Mouse (Mus musculus): ENCODE data around the gene Il1r2. TPM values are rescaled to one million over a fixed set of nuclear protein-coding genes. Genes with fewer than 3 reads are reported as not detected.

The Il1r2 gene
- polyA plus RNA-seq, 1 experiment from 2014 or later: 0.27 TPM

GRCm38 (mm10) chr1:40107971-40108749 lies 34.3 kb downstream of the Il1r2 start:
- Histone ChIP-seq H3K27ac (no peak overlapping the region), H3K27me3 (replicated peaks) (no peaks in the 10 kb centered on the region), H3K9me3 (no peaks in the 10 kb centered on the region), H3K9ac (no peak overlapping the region), H3K4me3 (no peak overlapping the region), H3K4me2 (replicated peaks) (no peak overlapping the region), H3K4me1 (no peaks in the 10 kb centered on the region), H3K36me3 (no peaks in the 10 kb centered on the region)
- no peak for ATAC-seq (ENCODE audit: low FRiP score, low read depth)
- 82% methylated on average over 5 of the region's 5 CpGs for WGBS

- no peaks in the 10 kb centered on the region for H3K9me3 ChIP-seq
- no peak for ATAC-seq (ENCODE audit: low FRiP score, low read depth)
- 78% methylated on average over 6 of the region's 6 CpGs for WGBS
Measured at GRCm38 (mm10) chr1:40109736-40110135, 35.9 kb downstream of the Il1r2 start.

GRCm38 (mm10) chr1:40115271-40115670 lies 41.4 kb downstream of the Il1r2 start:
- no peaks in the 10 kb centered on the region for H3K27me3 ChIP-seq (replicated peaks)
- no peak for ATAC-seq (ENCODE audit: low FRiP score, low read depth)
- H3K9ac ChIP-seq: no peak overlapping the region
- WGBS: 51% methylated on average over 8 of the region's 8 CpGs
- H3K27ac ChIP-seq: no peak overlapping the region
- no peak overlapping the region for H3K4me3 ChIP-seq
- no peak overlapping the region for H3K4me2 ChIP-seq (replicated peaks)
- no peaks in the 10 kb centered on the region for H3K9me3 ChIP-seq
- H3K4me1 ChIP-seq: no peaks in the 10 kb centered on the region
- no peaks in the 10 kb centered on the region for H3K36me3 ChIP-seq

More at GRCm38 (mm10) chr1:40109736-40110135, 35.9 kb downstream of the Il1r2 start:
- Histone ChIP-seq H3K27me3 (replicated peaks) (no peaks in the 10 kb centered on the region), H3K9ac (no peak overlapping the region), H3K4me1 (no peaks in the 10 kb centered on the region), H3K4me2 (replicated peaks) (no peak overlapping the region), H3K27ac (no peak overlapping the region), H3K4me3 (no peak overlapping the region), H3K36me3 (no peaks in the 10 kb centered on the region)

- 14% methylated on average over 8 of the region's 8 CpGs for WGBS
- H3K27me3 ChIP-seq (replicated peaks): no peaks in the 10 kb centered on the region
- ATAC-seq (ENCODE audit: low FRiP score, low read depth): peak; percentile 71
Measured at GRCm38 (mm10) chr1:40116422-40116821, 42.5 kb downstream of the Il1r2 start.

GRCm38 (mm10) chr1:40117565-40117964 lies 43.7 kb downstream of the Il1r2 start:
- WGBS: 50% methylated on average over 10 of the region's 10 CpGs
- ATAC-seq (ENCODE audit: low FRiP score, low read depth): no peak

More at GRCm38 (mm10) chr1:40116422-40116821, 42.5 kb downstream of the Il1r2 start:
- Histone ChIP-seq H3K36me3 (no peaks in the 10 kb centered on the region), H3K4me3 (no peak overlapping the region), H3K4me1 (no peaks in the 10 kb centered on the region), H3K27ac (no peak overlapping the region), H3K9me3 (no peaks in the 10 kb centered on the region), H3K9ac (no peak overlapping the region), H3K4me2 (replicated peaks) (no peak overlapping the region)

GRCm38 (mm10) chr1:40124237-40124636 lies 50.4 kb downstream of the Il1r2 start:
- no peak overlapping the region for H3K4me3 ChIP-seq
- no peaks in the 10 kb centered on the region for H3K4me1 ChIP-seq
- no peaks in the 10 kb centered on the region for H3K9me3 ChIP-seq
- H3K27ac ChIP-seq: no peak overlapping the region
- no peaks in the 10 kb centered on the region for H3K27me3 ChIP-seq (replicated peaks)
- H3K4me2 ChIP-seq (replicated peaks): no peak overlapping the region
- no peak for ATAC-seq (ENCODE audit: low FRiP score, low read depth)
- 82% methylated on average over 4 of the region's 4 CpGs for WGBS
- H3K36me3 ChIP-seq: no peaks in the 10 kb centered on the region
- no peak overlapping the region for H3K9ac ChIP-seq

More at GRCm38 (mm10) chr1:40117565-40117964, 43.7 kb downstream of the Il1r2 start:
- Histone ChIP-seq H3K4me1 (no peaks in the 10 kb centered on the region), H3K9ac (no peak overlapping the region), H3K9me3 (no peaks in the 10 kb centered on the region), H3K4me2 (replicated peaks) (no peak overlapping the region), H3K27ac (no peak overlapping the region), H3K36me3 (no peaks in the 10 kb centered on the region), H3K4me3 (no peak overlapping the region), H3K27me3 (replicated peaks) (no peaks in the 10 kb centered on the region)

- Histone ChIP-seq H3K9ac (no peak overlapping the region), H3K4me1 (no peaks in the 10 kb centered on the region), H3K27me3 (replicated peaks) (no peaks in the 10 kb centered on the region), H3K27ac (no peak overlapping the region), H3K9me3 (no peaks in the 10 kb centered on the region), H3K4me2 (replicated peaks) (no peak overlapping the region), H3K4me3 (no peak overlapping the region), H3K36me3 (no peaks in the 10 kb centered on the region)
- 67% methylated on average over 4 of the region's 4 CpGs for WGBS
- no peak for ATAC-seq (ENCODE audit: low FRiP score, low read depth)
Measured at GRCm38 (mm10) chr1:40128481-40128880, 54.6 kb downstream of the Il1r2 start.

GRCm38 (mm10) chr1:40129321-40129720 lies 55.4 kb downstream of the Il1r2 start:
- WGBS: 64% methylated on average over 2 of the region's 2 CpGs

GRCm38 (mm10) chr1:40131631-40132030 lies 57.8 kb downstream of the Il1r2 start:
- Histone ChIP-seq H3K4me1 (no peaks in the 10 kb centered on the region), H3K27me3 (replicated peaks) (no peaks in the 10 kb centered on the region), H3K9ac (no peak overlapping the region), H3K36me3 (no peaks in the 10 kb centered on the region), H3K27ac (no peak overlapping the region), H3K4me2 (replicated peaks) (no peak overlapping the region), H3K9me3 (no peaks in the 10 kb centered on the region), H3K4me3 (no peak overlapping the region)
- WGBS: 56% methylated on average over 1 of the region's 1 CpGs
- ATAC-seq (ENCODE audit: low FRiP score, low read depth): no peak

More at GRCm38 (mm10) chr1:40129321-40129720, 55.4 kb downstream of the Il1r2 start:
- no peaks in the 10 kb centered on the region for H3K9me3 ChIP-seq
- no peak overlapping the region for H3K9ac ChIP-seq
- no peak overlapping the region for H3K4me3 ChIP-seq
- no peaks in the 10 kb centered on the region for H3K4me1 ChIP-seq
- H3K4me2 ChIP-seq (replicated peaks): no peak overlapping the region
- no peaks in the 10 kb centered on the region for H3K27me3 ChIP-seq (replicated peaks)
- H3K36me3 ChIP-seq: no peaks in the 10 kb centered on the region
- no peak overlapping the region for H3K27ac ChIP-seq
- ATAC-seq (ENCODE audit: low FRiP score, low read depth): no peak

- no peak overlapping the region for H3K9ac ChIP-seq
- 87% methylated on average over 4 of the region's 4 CpGs for WGBS
- no peaks in the 10 kb centered on the region for H3K36me3 ChIP-seq
- no peak overlapping the region for H3K27ac ChIP-seq
- ATAC-seq (ENCODE audit: low FRiP score, low read depth): no peak
- no peaks in the 10 kb centered on the region for H3K27me3 ChIP-seq (replicated peaks)
- H3K4me1 ChIP-seq: no peaks in the 10 kb centered on the region
- no peak overlapping the region for H3K4me3 ChIP-seq
- H3K4me2 ChIP-seq (replicated peaks): no peak overlapping the region
- H3K9me3 ChIP-seq: no peaks in the 10 kb centered on the region
Measured at GRCm38 (mm10) chr1:40132721-40133120, 58.8 kb downstream of the Il1r2 start.

GRCm38 (mm10) chr1:40133567-40133966 lies 59.7 kb downstream of the Il1r2 start:
- H3K4me2 ChIP-seq (replicated peaks): no peak overlapping the region
- H3K4me3 ChIP-seq: no peak overlapping the region
- no peak overlapping the region for H3K9ac ChIP-seq
- WGBS: 74% methylated on average over 3 of the region's 3 CpGs
- no peak overlapping the region for H3K27ac ChIP-seq
- no peaks in the 10 kb centered on the region for H3K27me3 ChIP-seq (replicated peaks)
- no peaks in the 10 kb centered on the region for H3K36me3 ChIP-seq
- ATAC-seq (ENCODE audit: low FRiP score, low read depth): no peak
- H3K4me1 ChIP-seq: no peaks in the 10 kb centered on the region
- no peaks in the 10 kb centered on the region for H3K9me3 ChIP-seq

GRCm38 (mm10) chr1:40139798-40140532 lies 66.1 kb downstream of the Il1r2 start:
- ATAC-seq (ENCODE audit: low FRiP score, low read depth): no peak
- Histone ChIP-seq H3K27me3 (replicated peaks) (no peaks in the 10 kb centered on the region), H3K9me3 (no peaks in the 10 kb centered on the region), H3K4me2 (replicated peaks) (no peak overlapping the region), H3K27ac (no peak overlapping the region), H3K4me1 (no peaks in the 10 kb centered on the region), H3K9ac (no peak overlapping the region), H3K4me3 (no peak overlapping the region), H3K36me3 (no peaks in the 10 kb centered on the region)
- 77% methylated on average over 14 of the region's 14 CpGs for WGBS
